In the genomic region with DNA sequence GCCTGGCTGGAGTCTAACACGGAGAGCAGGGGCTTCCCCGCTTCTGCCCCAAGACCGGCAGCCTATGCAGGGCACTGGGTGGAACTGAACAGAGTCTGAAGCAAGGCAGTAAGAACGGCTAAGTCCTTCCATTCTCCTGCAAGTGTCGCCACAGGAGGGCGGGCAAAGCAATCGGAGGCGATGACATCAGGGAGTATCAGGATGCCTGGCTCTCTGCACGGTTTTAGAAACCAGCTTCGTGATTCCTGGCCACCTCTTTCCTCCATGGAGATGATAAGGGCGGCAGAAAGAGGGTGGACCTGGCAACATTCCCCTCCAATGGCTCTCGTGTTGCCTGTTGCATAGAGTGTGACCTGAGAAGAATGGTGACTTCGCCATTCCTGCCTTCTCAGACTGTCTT, we compare ENCODE assay signal across 8 mouse cellular contexts. TPM values are rescaled to one million over a fixed set of nuclear protein-coding genes. Genes with fewer than 3 reads are reported as not detected.
DNase-seq lines count a peak whose midpoint lies in the region; ATAC-seq and TF ChIP-seq lines count a peak whose summit lies in the region.

No protein-coding gene starts in this region.

- no peak for TF ChIP-seq POLR2A in cortical plate, adult 2 months (IDR thresholded peaks at IDR 0.05; ENCODE audit: extremely low read depth, insufficient read depth, low read length)

- peak overlapping the region; percentile 4; the same call in 1 of the 2 replicates for H3K4me3 ChIP-seq in cortical plate, adult 2 months (ENCODE audit: insufficient read depth, low read length)
- peak overlapping the region; percentile 15; the same call in 1 of the 2 replicates for H3K4me3 ChIP-seq in hindbrain, embryonic 12.5 days
- H3K4me3 ChIP-seq in midbrain, embryonic 14.5 days (replicated peaks; ENCODE audit: low read depth, low read length), result 0 out of 2 replicates have a peak overlapping the region, but pooled peaks have one; percentile 12

- H3K4me2 ChIP-seq in hindbrain, embryonic 12.5 days (replicated peaks), result peak overlapping the region; percentile 36
- H3K4me2 ChIP-seq in midbrain, embryonic 14.5 days (ENCODE audit: low read length), result peak overlapping the region; percentile 45

- 0 out of 2 replicates have a peak, but pooled peaks have one; percentile 22 for TF ChIP-seq CTCF in cortical plate, adult 2 months (IDR thresholded peaks at IDR 0.05; ENCODE audit: extremely low read depth, insufficient read depth, low read length)

- no peak overlapping the region for H3K27ac ChIP-seq in cortical plate, adult 2 months (ENCODE audit: insufficient read depth, low read length)
- H3K27ac ChIP-seq in hindbrain, embryonic 12.5 days, result no peak overlapping the region
- H3K27ac ChIP-seq in midbrain, embryonic 14.5 days (replicated peaks; ENCODE audit: low read depth, low read length), result no peak overlapping the region

- H3K9me3 ChIP-seq in hindbrain, embryonic 12.5 days (replicated peaks), result no peaks in the 10 kb centered on the region
- no peaks in the 10 kb centered on the region for H3K9me3 ChIP-seq in midbrain, embryonic 14.5 days (ENCODE audit: control insufficient read depth, low read length)

- ATAC-seq in hindbrain, embryonic 12.5 days (ENCODE audit: low FRiP score), result no peak
- no peak for ATAC-seq in midbrain, embryonic 14.5 days (ENCODE audit: low FRiP score, low TSS enrichment)

- peaks cover 19% of the 10 kb centered on the region for H3K36me3 ChIP-seq in hindbrain, embryonic 12.5 days
- peaks cover 18% of the 10 kb centered on the region for H3K36me3 ChIP-seq in midbrain, embryonic 14.5 days (ENCODE audit: control insufficient read depth, insufficient read depth, low read length)

- peaks cover 19% of the 10 kb centered on the region for H3K27me3 ChIP-seq in hindbrain, embryonic 12.5 days
- peaks cover 6% of the 10 kb centered on the region; the same call in 1 of the 2 replicates for H3K27me3 ChIP-seq in midbrain, embryonic 14.5 days (ENCODE audit: control insufficient read depth, insufficient read depth, low read length)

- H3K4me1 ChIP-seq in cortical plate, adult 2 months (ENCODE audit: control insufficient read depth, insufficient read depth, low read length), result no peaks in the 10 kb centered on the region
- peaks cover 10% of the 10 kb centered on the region; the same call in 1 of the 2 replicates for H3K4me1 ChIP-seq in hindbrain, embryonic 12.5 days
- H3K4me1 ChIP-seq in midbrain, embryonic 14.5 days (ENCODE audit: control insufficient read depth, insufficient read depth, low read length), result peaks cover 12% of the 10 kb centered on the region

- peak; percentile 35 to 52 for DNase-seq in cerebellum, postnatal 10 days
- no peak for DNase-seq in cerebellum, postnatal 36 days
- peak; percentile 68 for DNase-seq in midbrain, embryonic 14.5 days
- DNase-seq in urinary bladder, postnatal 36 days (ENCODE audit: low spot score in 2 of 2), result no peak
- DNase-seq in thymus, postnatal 4 days, result no peak
- no peak for DNase-seq in spleen, adult 12 weeks (ENCODE audit: low spot score)

- H3K9ac ChIP-seq in hindbrain, embryonic 12.5 days, result peak overlapping the region; percentile 27; the same call in 1 of the 2 replicates
- H3K9ac ChIP-seq in midbrain, embryonic 14.5 days (replicated peaks; ENCODE audit: low read length), result peak overlapping the region; percentile 16; the same call in 1 of the 2 replicates

- WGBS in hindbrain, embryonic 12.5 days, result 5% methylated on average over 13 of the region's 13 CpGs
- 5% methylated on average over 13 of the region's 13 CpGs for WGBS in midbrain, embryonic 14.5 days

RNA-seq across cellular contexts. Expression of a gene that starts 28.2 kb away (rescaled TPM):
- 110 and 129 TPM in 2 replicates for polyA plus RNA-seq in cortical plate, adult 2 months (2012; rRNA removed)
- polyA plus RNA-seq in hindbrain, embryonic 12.5 days (2016; fragmentation: Nextera tagmentation; extraction: Ambion mirVana), result 118 and 120 TPM in 2 replicates
- polyA plus RNA-seq in midbrain, embryonic 14.5 days (2014; fragmentation: Nextera tagmentation; extraction: Ambion mirVana), result 52.9 and 83.1 TPM in 2 replicates

RNA-seq across cellular contexts. Expression of a gene that starts 32.2 kb away (rescaled TPM):
- 40.6 and 45.7 TPM in 2 replicates for polyA plus RNA-seq in cortical plate, adult 2 months (2012; rRNA removed)
- 30.6 and 31.8 TPM in 2 replicates for polyA plus RNA-seq in hindbrain, embryonic 12.5 days (2016; fragmentation: Nextera tagmentation; extraction: Ambion mirVana)
- polyA plus RNA-seq in midbrain, embryonic 14.5 days (2014; fragmentation: Nextera tagmentation; extraction: Ambion mirVana), result 50.3 and 52.6 TPM in 2 replicates

Comparison
In these comparisons a context has a peak if more than half of its experiments do, and no peak if none do; other contexts are left out.
1. DNase-seq: peak in cerebellum, postnatal 10 days (2 of 2) and midbrain, embryonic 14.5 days (single experiment); none in cerebellum, postnatal 36 days (0 of 2), urinary bladder, postnatal 36 days (0 of 2), thymus, postnatal 4 days (single experiment) and spleen, adult 12 weeks (single experiment).
2. Peak in every context shown above with its lines, with median percentiles within 50 percentile points of each other: H3K4me3 ChIP-seq.